Mouse (Mus musculus) brain, embryonic 14.5 days (tissue): Measurements from ENCODE around the gene Cela1.

ENCODE experiments used
- CTCF ChIP-seq: fragments of 200-500 bp; IDR thresholded peaks from 2 replicates; pipeline ENCODE4 v1.5.1; 2012; ENCODE audit warnings: inconsistent platforms, mild to moderate bottlenecking, moderate library complexity, borderline replicate concordance; ENCODE audit not compliant: insufficient read depth, insufficient read length; ENCODE audit errors: extremely low read depth
- POLR2A ChIP-seq: fragments of 200-500 bp; IDR thresholded peaks from 2 replicates; pipeline ENCODE4 v1.6.1; 2012; ENCODE audit warnings: mild to moderate bottlenecking, inconsistent platforms, borderline replicate concordance; ENCODE audit not compliant: poor library complexity, insufficient read depth, insufficient read length, severe bottlenecking; ENCODE audit errors: extremely low read depth

DNA sequence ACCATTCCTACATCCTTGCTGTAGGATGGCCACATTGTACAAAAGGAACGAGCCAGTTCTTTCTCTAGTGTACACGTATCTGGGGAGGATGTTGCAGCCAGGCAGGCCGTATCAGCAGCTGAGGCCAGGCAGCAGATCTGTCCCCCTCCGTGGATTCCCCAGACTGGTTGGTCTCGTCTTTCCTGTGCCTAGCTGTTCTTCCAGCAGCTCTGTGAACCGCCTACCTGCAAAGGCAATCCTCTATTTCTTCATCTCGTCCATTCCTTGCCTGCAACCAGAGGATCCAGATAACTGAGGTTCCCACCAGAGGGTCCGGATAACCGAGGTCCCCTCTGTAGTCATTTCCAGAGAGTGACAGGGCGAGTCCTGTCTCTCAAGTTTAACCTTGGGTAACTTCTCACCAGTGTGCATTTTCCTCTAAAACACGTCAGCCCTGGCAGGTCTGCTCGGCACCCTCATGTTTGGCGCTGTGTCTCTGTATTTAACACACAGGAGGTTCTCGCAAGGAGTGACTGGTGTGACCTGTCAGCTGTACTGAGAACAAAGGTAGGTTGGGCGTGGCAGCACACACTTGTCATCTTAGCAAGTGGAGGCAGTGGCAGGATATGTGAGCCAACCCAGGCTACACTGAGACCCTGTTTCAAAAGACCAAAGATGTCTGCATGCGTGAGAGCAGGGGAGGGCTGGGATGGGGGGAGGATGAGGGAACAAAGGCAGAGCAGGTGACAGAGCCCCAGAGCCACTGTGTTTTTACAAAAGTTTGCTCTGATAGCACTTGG, 47.6 kb downstream of the Cela1 start:
- TF ChIP-seq POLR2A (no peak), CTCF (no peak)
